Comparison of ENCODE assay signal across 27 mouse cellular contexts in genomic region chr6:136901010-136901409, GRCm38 (mm10). TPM values are rescaled to one million over a fixed set of nuclear protein-coding genes. Genes with fewer than 3 reads are reported as not detected.
A peak's percentile ranks its signal among the peaks of the same experiment; 100 is the strongest.
DNase-seq lines count a peak whose midpoint lies in the region; ATAC-seq and TF ChIP-seq lines count a peak whose summit lies in the region.
"Had no signal": no experiment of that assay in that cellular context is flagged by ENCODE, and none has a peak within 500 bp of the region (broad histone marks: within the 10 kb centered on the region; RNA-seq: fewer than 3 reads in every experiment).

No protein-coding gene starts in this region.

- H3K9ac ChIP-seq in kidney, postnatal 0 days (ENCODE audit: low read depth, low read length), result no peak overlapping the region
- H3K9ac ChIP-seq in stomach, embryonic 14.5 days (replicated peaks; ENCODE audit: low read depth, low read length), result no peak overlapping the region
- H3K9ac ChIP-seq in midbrain, embryonic 16.5 days (ENCODE audit: low read depth, low read length), result no peak overlapping the region
- H3K9ac ChIP-seq: embryonic facial prominence, embryonic 13.5 days; forebrain, embryonic 15.5 days; hindbrain, embryonic 15.5 days; limb, embryonic 13.5 days; liver, embryonic 15.5 days; midbrain, embryonic 12.5 days; neural tube, embryonic 12.5 days had no signal

- TF ChIP-seq CTCF in kidney, postnatal 0 days (IDR thresholded peaks at IDR 0.05; ENCODE audit: low read depth), result no peak
- no peak for TF ChIP-seq CTCF in G1E (IDR thresholded peaks at IDR 0.05; ENCODE audit: low read depth, low read length)

- H3K4me3 ChIP-seq in kidney, postnatal 0 days (replicated peaks; ENCODE audit: low read depth, low read length), result no peak overlapping the region
- no peak overlapping the region for H3K4me3 ChIP-seq in G1E (ENCODE audit: low read depth, low read length)
- H3K4me3 ChIP-seq in stomach, embryonic 14.5 days (ENCODE audit: low read depth, low read length), result no peak overlapping the region
- no peak overlapping the region for H3K4me3 ChIP-seq in midbrain, embryonic 16.5 days (ENCODE audit: low read depth, low read length)
- H3K4me3 ChIP-seq: embryonic facial prominence, embryonic 13.5 days; forebrain, embryonic 15.5 days; hindbrain, embryonic 15.5 days; limb, embryonic 13.5 days; liver, embryonic 15.5 days; midbrain, embryonic 12.5 days; neural tube, embryonic 12.5 days had no signal

- 66% methylated on average over 2 of the region's 2 CpGs for WGBS in kidney, postnatal 0 days
- WGBS in stomach, embryonic 14.5 days, result 55% methylated on average over 2 of the region's 2 CpGs
- WGBS in midbrain, embryonic 16.5 days, result 85% methylated on average over 2 of the region's 2 CpGs

- no peak overlapping the region for H3K4me2 ChIP-seq in kidney, postnatal 0 days (ENCODE audit: low read length)
- H3K4me2 ChIP-seq in stomach, embryonic 14.5 days (replicated peaks; ENCODE audit: low read depth, low read length), result no peak overlapping the region
- no peak overlapping the region for H3K4me2 ChIP-seq in midbrain, embryonic 16.5 days (ENCODE audit: low read length)
- H3K4me2 ChIP-seq: embryonic facial prominence, embryonic 13.5 days; forebrain, embryonic 15.5 days; hindbrain, embryonic 15.5 days; limb, embryonic 13.5 days; liver, embryonic 15.5 days; midbrain, embryonic 12.5 days; neural tube, embryonic 12.5 days had no signal

- H3K36me3 ChIP-seq in kidney, postnatal 0 days (ENCODE audit: insufficient read depth, low read length), result no peaks in the 10 kb centered on the region
- no peaks in the 10 kb centered on the region for H3K36me3 ChIP-seq in G1E (replicated peaks)
- no peaks in the 10 kb centered on the region for H3K36me3 ChIP-seq in stomach, embryonic 14.5 days (ENCODE audit: control insufficient read depth, insufficient read depth, low read length)
- no peaks in the 10 kb centered on the region for H3K36me3 ChIP-seq in midbrain, embryonic 16.5 days (ENCODE audit: control insufficient read depth, insufficient read depth, low read length)
- H3K36me3 ChIP-seq: embryonic facial prominence, embryonic 13.5 days; forebrain, embryonic 15.5 days; hindbrain, embryonic 15.5 days; limb, embryonic 13.5 days; liver, embryonic 15.5 days; midbrain, embryonic 12.5 days; neural tube, embryonic 12.5 days had no signal

- H3K4me1 ChIP-seq in kidney, postnatal 0 days (replicated peaks; ENCODE audit: insufficient read depth, low read length), result no peaks in the 10 kb centered on the region; the same call in 1 of the 2 replicates
- peaks cover 3% of the 10 kb centered on the region for H3K4me1 ChIP-seq in G1E (ENCODE audit: insufficient read depth, low read depth, low read length)
- peaks cover 8% of the 10 kb centered on the region; the same call in 1 of the 2 replicates for H3K4me1 ChIP-seq in stomach, embryonic 14.5 days (ENCODE audit: control insufficient read depth, insufficient read depth, low read length)
- no peaks in the 10 kb centered on the region for H3K4me1 ChIP-seq in midbrain, embryonic 16.5 days (ENCODE audit: control insufficient read depth, insufficient read depth, low read length)
- H3K4me1 ChIP-seq: forebrain, embryonic 15.5 days; hindbrain, embryonic 15.5 days; midbrain, embryonic 12.5 days; neural tube, embryonic 12.5 days had no signal

- DNase-seq in kidney, postnatal 0 days (ENCODE audit: low spot score), result no peak
- no peak for DNase-seq in kidney, adult 11 months
- DNase-seq in G1E (ENCODE audit: low spot score) (no peak), MEL-GATA-1-ER (ENCODE audit: extremely low read depth, low read depth) (peak; percentile 19)
- no peak for DNase-seq in retina, postnatal 1 day
- DNase-seq: adrenal gland, adult 2 months; cerebellum, adult 11-12 months; cerebellum, postnatal 14 days; embryo, embryonic 11 days; gastrocnemius, postnatal 25 days; layer of hippocampus, adult 9-11 months; lung, postnatal 14 days; thymus, adult 2 months had no signal

- no peaks in the 10 kb centered on the region for H3K9me3 ChIP-seq in kidney, postnatal 0 days (replicated peaks; ENCODE audit: low read length)
- H3K9me3 ChIP-seq in G1E (replicated peaks), result no peaks in the 10 kb centered on the region
- no peaks in the 10 kb centered on the region for H3K9me3 ChIP-seq in stomach, embryonic 14.5 days (ENCODE audit: control insufficient read depth, low read depth, low read length)
- no peaks in the 10 kb centered on the region for H3K9me3 ChIP-seq in midbrain, embryonic 16.5 days (replicated peaks; ENCODE audit: control insufficient read depth, low read length, poor library complexity, severe bottlenecking)
- H3K9me3 ChIP-seq: embryonic facial prominence, embryonic 13.5 days; forebrain, embryonic 15.5 days; hindbrain, embryonic 15.5 days; limb, embryonic 13.5 days; liver, embryonic 15.5 days; midbrain, embryonic 12.5 days; neural tube, embryonic 12.5 days had no signal

- 0 out of 2 replicates have a peak overlapping the region, but pooled peaks have one; percentile 25 for H3K27ac ChIP-seq in kidney, postnatal 0 days
- H3K27ac ChIP-seq in stomach, embryonic 14.5 days (ENCODE audit: low read length), result peak overlapping the region; percentile 27; the same call in 1 of the 2 replicates
- no peak overlapping the region for H3K27ac ChIP-seq in midbrain, embryonic 16.5 days (ENCODE audit: low read length)
- H3K27ac ChIP-seq: embryonic facial prominence, embryonic 13.5 days; forebrain, embryonic 15.5 days; hindbrain, embryonic 15.5 days; limb, embryonic 13.5 days; liver, embryonic 15.5 days; midbrain, embryonic 12.5 days; neural tube, embryonic 12.5 days had no signal

- no peaks in the 10 kb centered on the region for H3K27me3 ChIP-seq in kidney, postnatal 0 days (ENCODE audit: insufficient read depth, low read length)
- 0 out of 2 replicates have a peak, but pooled peaks cover 4% of the 10 kb centered on the region for H3K27me3 ChIP-seq in G1E (ENCODE audit: insufficient read depth, low read length)
- no peaks in the 10 kb centered on the region for H3K27me3 ChIP-seq in stomach, embryonic 14.5 days (ENCODE audit: control insufficient read depth, insufficient read depth, low read length)
- no peaks in the 10 kb centered on the region for H3K27me3 ChIP-seq in midbrain, embryonic 16.5 days (ENCODE audit: control insufficient read depth, insufficient read depth, low read depth, low read length)
- H3K27me3 ChIP-seq: embryonic facial prominence, embryonic 13.5 days; forebrain, embryonic 15.5 days; hindbrain, embryonic 15.5 days; limb, embryonic 13.5 days; liver, embryonic 15.5 days; midbrain, embryonic 12.5 days; neural tube, embryonic 12.5 days; Patski had no signal

- ATAC-seq in kidney, postnatal 0 days (replicated peaks; ENCODE audit: low FRiP score, low read depth), result no peak
- ATAC-seq in G1E (ENCODE audit: extremely low read depth, insufficient number of reproducible peaks, low FRiP score, poor library complexity, severe bottlenecking), result peak; percentile 40; the same call in 1 of the 2 replicates
- ATAC-seq in stomach, embryonic 14.5 days (ENCODE audit: insufficient number of reproducible peaks, insufficient read depth, low FRiP score, low read depth), result no peak; the same call in 1 of the 2 replicates
- no peak for ATAC-seq in midbrain, embryonic 16.5 days
- ATAC-seq: forebrain, embryonic 15.5 days had no signal

RNA-seq across cellular contexts. Expression of gene Erp27, which starts 21.0 kb away (rescaled TPM):
- 0.23 and 0.34 TPM in 2 replicates for polyA plus RNA-seq in kidney, postnatal 0 days (2015; fragmentation: Nextera tagmentation; extraction: Ambion mirVana)
- total RNA-seq in G1E (2014; fragmentation: Nextera tagmentation) (0.34 TPM in 1 of 2 replicates, not detected in the other), G1E (2017) (0.76 and 0.87 TPM in 2 replicates)
- polyA plus RNA-seq in G1E (2012), result not detected in 2 replicates
- polyA plus RNA-seq in stomach, embryonic 14.5 days (2014; fragmentation: Nextera tagmentation; extraction: Ambion mirVana), result 0.48 and 3.7 TPM in 2 replicates
- polyA plus RNA-seq in midbrain, embryonic 16.5 days (2015; fragmentation: Nextera tagmentation; extraction: Ambion mirVana), result 0.18 TPM in 1 of 2 replicates, not detected in the other
- total RNA-seq: adrenal gland, adult 2 months; gastrocnemius, postnatal 25 days; hematopoietic stem cell, adult 5-6 weeks; left cerebral cortex, adult 18-20 months; left cerebral cortex, postnatal 25 days had no signal
- polyA plus RNA-seq: adrenal gland, adult 2 months; hindbrain, embryonic 15.5 days; midbrain, embryonic 12.5 days; neural tube, embryonic 12.5 days had no signal

RNA-seq across cellular contexts. Expression of gene Pde6h, which starts 22.6 kb away (rescaled TPM):
- polyA plus RNA-seq in kidney, postnatal 0 days (2015; fragmentation: Nextera tagmentation; extraction: Ambion mirVana), result 0.04 and 0.67 TPM in 2 replicates
- total RNA-seq in G1E (2014; fragmentation: Nextera tagmentation) (not detected in 2 replicates), G1E (2017) (0.05 and 0.06 TPM in 2 replicates)
- polyA plus RNA-seq in G1E (2012), result not detected in 2 replicates
- polyA plus RNA-seq in stomach, embryonic 14.5 days (2014; fragmentation: Nextera tagmentation; extraction: Ambion mirVana), result 0.09 and 0.11 TPM in 2 replicates
- 0.08 TPM in 1 of 2 replicates, not detected in the other for polyA plus RNA-seq in midbrain, embryonic 16.5 days (2015; fragmentation: Nextera tagmentation; extraction: Ambion mirVana)
- total RNA-seq: adrenal gland, postnatal 4 days; gastrocnemius, postnatal 25 days; hematopoietic stem cell, adult 5-6 weeks had no signal
- polyA plus RNA-seq: adrenal gland, adult 2 months; embryonic facial prominence, embryonic 13.5 days; forebrain, embryonic 15.5 days; liver, embryonic 15.5 days; midbrain, embryonic 12.5 days; neural tube, embryonic 12.5 days had no signal

RNA-seq across cellular contexts. Expression of gene Mgp, which starts 25.4 kb away (rescaled TPM):
- polyA plus RNA-seq in kidney, postnatal 0 days (2015; fragmentation: Nextera tagmentation; extraction: Ambion mirVana), result 605 and 626 TPM in 2 replicates
- total RNA-seq in G1E (2014; fragmentation: Nextera tagmentation), result not detected in 2 replicates
- 0.16 and 0.41 TPM in 2 replicates for total RNA-seq in G1E (2017)
- not detected in 2 replicates for polyA plus RNA-seq in G1E (2012)
- 229 and 247 TPM in 2 replicates for polyA plus RNA-seq in stomach, embryonic 14.5 days (2014; fragmentation: Nextera tagmentation; extraction: Ambion mirVana)
- 11.2 and 16.3 TPM in 2 replicates for polyA plus RNA-seq in midbrain, embryonic 16.5 days (2015; fragmentation: Nextera tagmentation; extraction: Ambion mirVana)
- total RNA-seq: hematopoietic stem cell, adult 5-6 weeks had no signal

RNA-seq across cellular contexts. Expression of gene Arhgdib, which starts 40.7 kb away (rescaled TPM):
- polyA plus RNA-seq in kidney, postnatal 0 days (2015; fragmentation: Nextera tagmentation; extraction: Ambion mirVana), result 105 and 106 TPM in 2 replicates
- 1,122 and 1,191 TPM in 2 replicates for total RNA-seq in G1E (2014; fragmentation: Nextera tagmentation)
- total RNA-seq in G1E (2017), result 613 and 661 TPM in 2 replicates
- 119 and 124 TPM in 2 replicates for polyA plus RNA-seq in G1E (2012)
- 53.3 and 58.0 TPM in 2 replicates for polyA plus RNA-seq in stomach, embryonic 14.5 days (2014; fragmentation: Nextera tagmentation; extraction: Ambion mirVana)
- 11.9 and 12.7 TPM in 2 replicates for polyA plus RNA-seq in midbrain, embryonic 16.5 days (2015; fragmentation: Nextera tagmentation; extraction: Ambion mirVana)

RNA-seq across cellular contexts. Expression of gene Art4, which starts 43.5 kb away (rescaled TPM):
- polyA plus RNA-seq in kidney, postnatal 0 days (2015; fragmentation: Nextera tagmentation; extraction: Ambion mirVana), result 7.4 and 9.3 TPM in 2 replicates
- total RNA-seq in G1E (2014; fragmentation: Nextera tagmentation), result 14.2 and 27.8 TPM in 2 replicates
- 30.5 and 31.7 TPM in 2 replicates for total RNA-seq in G1E (2017)
- 1.7 and 1.8 TPM in 2 replicates for polyA plus RNA-seq in G1E (2012)
- polyA plus RNA-seq in stomach, embryonic 14.5 days (2014; fragmentation: Nextera tagmentation; extraction: Ambion mirVana), result 4.4 and 5.5 TPM in 2 replicates
- 0.19 and 0.20 TPM in 2 replicates for polyA plus RNA-seq in midbrain, embryonic 16.5 days (2015; fragmentation: Nextera tagmentation; extraction: Ambion mirVana)
- total RNA-seq: left cerebral cortex, adult 18-20 months had no signal
- polyA plus RNA-seq: Patski had no signal

Comparison
In these comparisons a context has a peak if more than half of its experiments do, and no peak if none do; other contexts are left out.
1. RNA of gene Mgp, which starts 25.4 kb away (polyA plus RNA-seq): 605 to 626 TPM in kidney, postnatal 0 days, 229 to 247 TPM in stomach, embryonic 14.5 days and 11.2 to 16.3 TPM in midbrain, embryonic 16.5 days; not detected in G1E; every median in the first group is over 10 times any median in the second.